Mouse (Mus musculus) left cerebral cortex, adult 11 months (tissue): ENCODE data around the gene Nudcd3.
A peak's percentile ranks its signal among the peaks of the same experiment; 100 is the strongest.

ENCODE experiments used
- DNase-seq: peaks from one replicate; pipeline ENCODE4 v3.0.0; 2022; ENCODE audit warnings: low spot score

Gene Nudcd3

GRCm38 (mm10) chr11:6200087-6200569 lies at the start of gene Nudcd3:
Gene Nudcd3, minus strand, starts transcription at chr11:6200415.
- peak; percentile 91 for DNase-seq

- no peak for DNase-seq
These were observed 44.5 kb upstream of the Nudcd3 start for GRCm38 (mm10) chr11:6244707-6245106.

GRCm38 (mm10) chr11:6233025-6233424 lies 32.8 kb upstream of the Nudcd3 start:
- no peak for DNase-seq

GRCm38 (mm10) chr11:6230012-6230411 lies 29.8 kb upstream of the Nudcd3 start, which contains the start of gene Npc1l1:
Gene Npc1l1, minus strand, starts transcription at chr11:6230143.
- DNase-seq: no peak

GRCm38 (mm10) chr11:6224541-6225229 lies 24.5 kb upstream of the Nudcd3 start:
- peak; percentile 26 for DNase-seq

- DNase-seq: no peak
These were observed 22.0 kb upstream of the Nudcd3 start for GRCm38 (mm10) chr11:6222187-6222586.

- no peak for DNase-seq
These were observed 19.8 kb upstream of the Nudcd3 start for GRCm38 (mm10) chr11:6219967-6220366.

GRCm38 (mm10) chr11:6218189-6218896 lies 18.1 kb upstream of the Nudcd3 start:
- DNase-seq: no peak

GRCm38 (mm10) chr11:6216834-6217233 lies 16.6 kb upstream of the Nudcd3 start:
- DNase-seq: no peak

- DNase-seq: no peak
These were observed 7.9 kb upstream of the Nudcd3 start for GRCm38 (mm10) chr11:6208158-6208557.

- no peak for DNase-seq
These were observed 6.9 kb upstream of the Nudcd3 start for GRCm38 (mm10) chr11:6207090-6207489.

GRCm38 (mm10) chr11:6200570-6200969 lies 355 bp upstream of the Nudcd3 start:
- no peak for DNase-seq

- DNase-seq: no peak
These were observed 667 bp downstream of the Nudcd3 start, which contains the start of gene A730071L15Rik for GRCm38 (mm10) chr11:6199410-6200086. Gene A730071L15Rik, plus strand, starts transcription at chr11:6200029.

GRCm38 (mm10) chr11:6198449-6198848 lies 1.8 kb downstream of the Nudcd3 start:
- DNase-seq: no peak

- no peak for DNase-seq
These were observed 3.4 kb downstream of the Nudcd3 start for GRCm38 (mm10) chr11:6196780-6197179.

- peak; percentile 92 for DNase-seq
These were observed 12.3 kb downstream of the Nudcd3 start for GRCm38 (mm10) chr11:6187878-6188277.

- DNase-seq: no peak
These were observed 12.8 kb downstream of the Nudcd3 start for GRCm38 (mm10) chr11:6187399-6187798.

GRCm38 (mm10) chr11:6184202-6184935 lies 15.8 kb downstream of the Nudcd3 start:
- DNase-seq: no peak

- no peak for DNase-seq
These were observed 17.0 kb downstream of the Nudcd3 start for GRCm38 (mm10) chr11:6183246-6183645.

- DNase-seq: no peak
These were observed 19.3 kb downstream of the Nudcd3 start for GRCm38 (mm10) chr11:6180811-6181399.

GRCm38 (mm10) chr11:6179194-6179593 lies 21.0 kb downstream of the Nudcd3 start:
- DNase-seq: no peak
